Mouse (Mus musculus): ENCODE results near the gene Akap5.

Akap5 gene

DNA sequence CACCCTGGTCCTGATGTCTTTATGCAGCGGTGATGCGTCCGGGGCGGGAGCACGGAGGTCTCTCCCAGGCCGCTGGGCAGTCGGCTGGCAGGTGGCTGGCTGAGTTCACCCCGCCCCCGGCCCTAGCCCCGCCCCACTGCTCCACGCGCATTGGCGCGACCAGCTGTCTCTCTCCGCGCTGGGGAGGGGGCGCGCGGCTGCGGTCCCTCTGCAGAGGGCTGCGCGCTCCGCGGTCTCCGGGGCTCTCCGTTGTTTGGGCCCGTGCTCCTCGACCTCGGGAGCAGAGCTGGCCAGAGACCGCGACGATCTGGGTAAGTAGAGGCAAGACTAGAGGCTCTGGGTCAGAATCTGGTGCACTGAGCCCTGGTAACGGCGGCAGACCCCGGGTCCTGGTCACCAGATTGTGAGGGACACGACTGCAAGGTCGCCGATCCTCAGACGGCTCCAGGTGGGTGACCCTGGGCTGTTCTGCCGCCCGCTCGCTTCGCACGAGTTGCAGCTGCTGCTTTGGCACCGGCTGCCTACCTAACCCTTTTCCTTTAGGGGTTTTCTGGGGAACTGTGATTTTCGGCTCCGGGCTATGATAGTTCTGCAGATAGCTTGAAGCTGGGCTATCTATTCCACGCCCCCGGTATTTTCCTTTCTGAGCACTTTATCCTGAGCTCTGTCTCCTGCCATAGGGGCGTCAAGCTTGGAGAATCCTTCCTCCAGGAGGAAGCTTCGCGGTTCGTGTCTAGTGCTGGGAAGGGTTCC is at the start of gene Akap5:
Gene Akap5, plus strand, starts transcription at position 213 of the 753 bp plus-strand sequence.
- peak; percentile 31 to 51 for DNase-seq (ENCODE audit: low spot score in 2 of 2)

DNA sequence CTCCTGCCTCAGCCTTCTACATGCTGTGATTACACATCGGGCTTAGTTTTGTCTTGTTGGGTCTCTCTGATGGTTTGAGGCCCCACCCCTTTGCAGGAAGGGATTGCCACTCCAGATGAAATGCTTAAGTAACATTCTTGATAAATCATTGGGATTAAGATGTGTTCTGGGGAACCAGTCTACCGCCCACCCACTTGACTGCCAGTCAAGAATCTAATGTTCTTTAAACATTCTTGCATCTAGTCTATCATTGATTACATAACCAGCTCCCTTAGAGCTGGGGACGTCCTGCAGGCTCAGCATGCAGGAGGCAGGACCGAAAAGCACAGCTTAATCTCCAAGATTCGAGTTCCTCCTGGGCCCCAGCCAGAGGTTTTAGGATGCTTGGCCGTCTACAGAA is 46.5 kb upstream of the Akap5 start:
- DNase-seq (ENCODE audit: low spot score in 2 of 2), result no peak

DNA sequence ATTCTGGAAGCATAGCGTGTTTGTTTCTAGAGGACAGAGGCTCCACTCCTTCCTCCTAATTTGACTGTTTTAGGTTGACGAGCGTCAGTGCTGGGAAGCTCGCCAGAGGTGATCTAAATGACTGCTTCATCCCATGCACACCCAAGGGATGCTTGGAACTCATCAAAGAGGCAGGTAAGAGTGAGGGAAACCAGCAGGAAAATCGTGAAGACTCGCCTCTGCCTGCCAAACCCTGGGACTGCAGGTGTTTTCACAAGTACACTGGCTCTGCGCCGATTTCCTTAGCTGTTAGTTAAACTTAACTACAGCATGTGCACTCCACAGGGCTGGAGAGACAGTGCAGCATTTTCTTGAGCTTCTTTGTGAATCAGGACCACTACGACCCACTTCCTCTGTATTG is 44.1 kb upstream of the Akap5 start:
- DNase-seq (ENCODE audit: low spot score in 2 of 2), result no peak

DNA sequence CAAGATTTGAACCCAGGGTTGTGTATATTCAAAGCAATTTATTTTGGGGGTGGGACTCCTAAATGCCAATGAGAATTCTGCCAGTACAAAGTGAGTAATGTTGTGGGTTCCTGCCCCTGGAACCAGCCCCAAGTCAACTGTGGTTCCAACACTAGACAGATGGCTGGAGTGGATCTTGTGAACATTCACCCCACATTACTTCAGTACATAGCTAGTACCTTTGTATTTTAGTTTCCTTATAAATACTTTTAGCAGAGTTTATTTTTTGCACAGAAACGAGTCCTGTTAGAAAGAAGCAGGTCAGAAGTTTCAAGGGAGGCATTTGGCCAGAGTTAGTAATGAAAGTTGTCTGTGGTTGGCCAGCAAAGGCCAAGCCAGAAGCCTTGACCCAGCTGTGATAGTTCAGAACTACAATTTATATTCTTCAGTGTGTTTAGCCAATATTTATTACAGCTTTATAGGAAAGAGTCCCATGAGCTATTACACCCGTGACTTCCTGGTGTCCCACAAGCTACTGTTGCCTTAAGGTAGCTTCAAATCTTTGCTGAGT is 43.5 kb upstream of the Akap5 start:
- DNase-seq (ENCODE audit: low spot score in 2 of 2), result no peak

DNA sequence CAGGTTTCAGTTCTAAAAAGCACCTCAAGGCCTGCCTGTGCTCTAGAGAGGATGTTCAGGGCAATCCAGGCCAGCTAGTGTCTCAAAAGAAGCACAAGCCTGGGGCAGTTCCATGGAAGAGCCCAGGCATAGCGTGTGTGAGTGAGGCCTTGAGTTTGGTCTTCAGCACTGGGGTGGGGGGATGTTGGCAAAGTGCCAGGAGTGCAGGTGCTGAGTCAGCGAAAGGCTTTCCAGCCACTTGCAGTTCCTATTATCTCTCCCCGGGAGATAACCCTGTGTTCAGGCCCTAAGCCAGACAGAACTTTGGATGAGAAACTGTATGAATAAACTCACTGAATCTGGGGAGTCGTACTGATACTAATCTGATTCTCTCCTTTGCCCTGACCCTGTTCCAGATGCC is 42.6 kb upstream of the Akap5 start:
- DNase-seq (ENCODE audit: low spot score in 2 of 2), result no peak

DNA sequence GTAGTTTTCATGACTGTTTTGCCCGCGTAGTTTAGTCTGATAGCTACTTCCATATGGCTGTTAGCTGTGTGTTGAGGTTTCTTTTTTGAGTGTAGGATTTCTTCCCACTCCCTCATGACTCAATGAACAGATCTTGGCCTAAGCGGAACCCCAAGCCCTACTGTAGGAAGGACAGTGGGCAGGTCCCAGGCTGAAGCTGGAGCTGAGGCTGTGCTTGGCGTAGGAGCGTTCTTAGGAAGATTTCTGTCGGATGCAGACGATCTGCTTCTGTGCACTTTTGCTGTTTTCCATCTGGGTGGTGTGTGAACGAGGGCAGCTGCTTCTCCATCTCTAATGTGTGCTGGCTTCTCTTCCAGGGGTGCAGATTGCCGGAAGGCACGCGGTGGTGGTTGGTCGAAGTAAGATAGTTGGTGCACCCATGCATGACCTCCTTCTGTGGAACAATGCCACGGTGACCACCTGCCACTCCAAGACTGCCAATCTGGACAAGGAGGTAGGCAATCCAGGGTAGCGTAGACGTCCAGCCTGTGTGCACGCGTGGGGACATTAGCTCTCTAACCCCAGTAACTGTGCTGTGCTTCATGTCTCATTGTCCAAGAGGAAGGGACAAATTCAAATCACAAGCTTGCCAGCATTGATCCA is 42.0 kb upstream of the Akap5 start:
- DNase-seq (ENCODE audit: low spot score in 2 of 2), result no peak

DNA sequence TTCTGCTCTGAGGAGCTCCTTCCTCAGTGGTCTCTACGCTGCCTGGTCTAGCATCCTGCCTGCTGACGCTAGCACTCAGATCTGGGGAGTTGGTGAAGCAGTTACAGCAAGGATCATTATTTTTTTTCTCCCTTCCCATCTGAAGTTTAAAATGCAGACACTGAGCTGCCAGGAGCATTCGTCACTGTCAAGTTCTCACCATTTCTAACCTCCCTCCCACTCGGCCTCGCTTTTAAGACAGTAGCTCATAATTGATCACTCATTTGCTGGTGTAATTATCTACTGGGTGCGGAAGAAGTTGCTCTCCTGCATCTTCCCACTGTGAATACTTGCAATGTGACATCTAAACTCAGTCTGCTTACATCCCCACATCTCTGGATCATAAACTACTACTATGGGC is 39.3 kb upstream of the Akap5 start:
- DNase-seq (ENCODE audit: low spot score in 2 of 2), result no peak

DNA sequence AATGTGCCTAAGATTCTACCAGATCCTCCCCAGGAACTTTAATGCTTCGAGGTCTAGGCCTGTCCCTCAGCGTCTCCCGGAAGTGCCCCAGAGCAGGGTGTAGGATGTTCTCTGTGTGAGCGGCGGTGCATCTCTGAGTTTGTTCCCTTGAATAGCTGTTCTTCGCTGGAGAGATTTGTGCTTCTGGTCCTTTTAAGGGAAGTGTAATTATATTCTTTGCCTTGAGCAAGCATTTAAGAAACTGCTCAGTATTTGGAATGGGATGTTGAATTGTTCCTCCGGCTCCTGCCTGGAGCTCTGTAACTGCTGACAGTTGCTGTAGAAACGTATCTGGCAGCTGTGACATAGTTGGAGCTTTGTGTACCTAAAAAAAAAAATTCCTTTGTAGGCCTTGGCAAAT is 36.7 kb upstream of the Akap5 start:
- no peak for DNase-seq (ENCODE audit: low spot score in 2 of 2)

DNA sequence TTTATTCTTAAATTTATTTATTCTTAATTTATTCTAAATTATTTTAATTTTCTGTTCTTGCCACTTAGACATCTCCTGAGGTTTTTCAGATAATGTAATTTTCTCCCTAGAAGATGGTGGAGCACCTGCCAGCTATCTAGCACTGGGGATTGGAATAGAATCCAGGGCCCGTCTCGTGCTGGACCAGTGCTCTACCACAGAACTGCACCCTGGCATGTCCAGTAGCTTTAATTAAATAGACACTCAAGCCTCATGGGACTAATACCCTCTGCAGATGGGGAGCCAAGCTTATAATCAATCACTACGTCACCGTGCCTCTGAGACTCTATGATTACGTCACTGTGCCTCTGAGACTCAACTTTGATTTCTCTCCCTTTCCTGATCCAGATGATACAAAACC is 36.2 kb upstream of the Akap5 start:
- DNase-seq (ENCODE audit: low spot score in 2 of 2), result no peak

DNA sequence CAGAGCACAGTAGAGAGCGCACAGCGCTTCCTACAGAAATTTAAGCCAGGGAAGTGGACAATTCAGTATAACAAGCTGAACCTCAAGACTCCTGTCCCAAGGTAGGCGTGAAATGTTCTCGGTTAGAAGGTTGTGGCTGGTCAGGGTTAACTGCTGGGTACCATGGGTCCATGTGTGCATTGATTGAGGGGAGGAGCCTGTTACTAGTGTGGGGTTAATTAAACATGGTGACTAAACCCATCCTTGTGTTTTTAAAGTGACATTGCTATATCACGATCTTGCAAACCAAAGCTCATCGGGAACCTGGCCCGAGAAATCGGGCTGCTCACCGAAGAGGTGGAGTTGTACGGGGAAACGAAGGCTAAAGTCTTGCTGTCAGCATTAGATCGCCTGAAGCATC is 35.3 kb upstream of the Akap5 start:
- no peak for DNase-seq (ENCODE audit: low spot score in 2 of 2)

DNA sequence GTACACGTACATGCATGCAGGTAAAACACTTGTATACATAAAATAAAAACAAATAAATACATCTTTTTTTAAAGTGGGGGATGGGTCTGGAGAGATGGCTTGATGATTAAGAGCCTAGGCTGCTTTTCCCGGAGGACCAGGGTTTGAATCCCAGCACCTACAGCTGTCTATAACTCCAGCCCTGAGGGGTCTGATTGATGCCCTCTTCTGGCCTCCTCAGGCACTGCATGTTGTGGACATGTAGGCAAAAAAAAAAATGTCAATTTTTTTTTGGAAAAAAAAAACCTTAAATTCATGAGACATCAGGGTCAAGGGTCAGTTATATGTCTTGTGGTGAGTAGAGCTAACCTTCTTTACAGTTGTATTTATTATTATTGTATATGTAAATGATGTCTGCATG is 34.4 kb upstream of the Akap5 start:
- DNase-seq (ENCODE audit: low spot score in 2 of 2), result peak in 1 of 2 experiments; percentile 44

DNA sequence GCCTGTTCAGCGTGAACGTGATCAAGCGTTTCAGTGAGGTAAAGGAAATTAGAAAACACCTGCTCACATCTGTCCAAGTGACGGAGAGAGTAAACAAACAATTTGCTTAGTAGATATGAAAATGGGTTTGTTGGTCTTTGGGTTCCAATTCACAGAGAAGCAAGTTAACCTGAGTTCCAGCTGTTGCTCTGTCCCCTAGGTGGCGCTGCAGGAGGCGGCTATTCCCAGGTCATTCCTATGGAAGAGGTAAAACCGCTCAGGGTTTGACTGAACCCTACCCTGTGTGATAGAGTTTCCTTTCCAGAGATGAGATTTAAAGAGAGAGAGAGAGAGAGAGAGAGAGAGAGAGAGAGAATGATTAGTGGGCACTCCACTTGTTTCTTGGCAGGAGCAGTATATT is 31.5 kb upstream of the Akap5 start:
- DNase-seq (ENCODE audit: low spot score in 2 of 2), result peak; percentile 51 to 77

DNA sequence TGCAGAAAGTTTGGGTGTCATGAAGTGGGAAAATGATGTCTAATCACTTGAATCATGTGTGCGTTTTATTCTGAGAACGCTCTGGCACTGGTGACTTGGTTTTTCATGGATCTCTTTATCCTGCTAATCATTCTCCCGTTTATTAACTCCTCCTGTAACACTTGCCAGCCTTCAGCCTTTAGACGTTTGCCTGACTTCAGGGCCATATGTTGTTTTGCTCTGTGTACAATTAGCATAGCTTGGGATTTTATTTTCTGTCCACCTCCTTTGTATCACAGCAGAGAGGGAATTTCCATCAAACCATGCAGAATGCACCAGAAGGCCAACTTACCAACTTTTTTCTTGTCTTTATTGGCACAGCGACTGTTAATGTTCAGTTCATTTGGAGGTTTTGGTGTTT is 26.9 kb upstream of the Akap5 start:
- no peak for DNase-seq (ENCODE audit: low spot score in 2 of 2)

DNA sequence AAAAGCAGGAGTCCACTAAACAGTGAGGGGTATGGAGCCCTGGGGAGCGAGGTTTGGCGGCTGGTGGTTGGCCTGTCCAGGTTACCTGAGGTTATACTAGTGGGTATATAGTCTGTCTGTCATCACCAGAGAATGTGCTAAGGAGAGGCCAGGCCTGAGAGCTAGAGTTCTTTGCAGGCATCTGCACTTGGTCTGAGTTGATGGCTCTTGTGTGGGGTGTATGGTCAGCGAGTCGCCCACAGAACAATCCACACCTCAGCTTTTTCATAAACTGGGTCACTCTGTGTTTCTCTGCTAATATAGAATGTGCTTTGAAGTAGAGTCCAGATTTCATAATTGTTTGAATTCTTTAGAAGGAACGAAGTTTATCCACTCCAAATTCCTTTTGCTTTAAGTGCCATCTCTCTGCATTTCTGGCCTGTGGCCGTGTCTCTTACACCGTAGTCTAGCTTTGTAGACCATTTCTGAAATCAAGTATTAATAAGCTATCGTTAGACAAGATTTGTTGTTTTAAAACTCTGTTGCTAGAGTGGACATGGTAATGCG is 25.3 kb upstream of the Akap5 start:
- no peak for DNase-seq (ENCODE audit: low spot score in 2 of 2)

DNA sequence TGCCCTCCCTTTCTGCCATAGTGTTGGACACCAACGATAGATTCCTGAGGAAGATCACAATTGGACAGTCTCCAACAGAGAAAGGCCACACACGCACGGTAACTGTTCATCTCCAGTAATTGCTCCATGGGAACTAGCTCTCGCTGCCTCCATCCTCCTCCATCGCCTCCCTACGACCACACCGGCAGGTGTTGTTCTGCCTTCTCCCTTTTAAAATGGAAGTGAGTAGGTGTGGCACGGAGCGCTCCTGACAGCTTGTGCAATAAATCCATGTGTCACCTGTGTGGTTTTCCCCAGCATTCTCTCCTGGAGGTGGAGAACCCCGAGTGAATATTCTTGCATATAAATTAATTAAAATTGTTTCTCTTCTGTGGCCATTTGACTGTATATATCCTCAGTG is 24.3 kb upstream of the Akap5 start:
- no peak for DNase-seq (ENCODE audit: low spot score in 2 of 2)

DNA sequence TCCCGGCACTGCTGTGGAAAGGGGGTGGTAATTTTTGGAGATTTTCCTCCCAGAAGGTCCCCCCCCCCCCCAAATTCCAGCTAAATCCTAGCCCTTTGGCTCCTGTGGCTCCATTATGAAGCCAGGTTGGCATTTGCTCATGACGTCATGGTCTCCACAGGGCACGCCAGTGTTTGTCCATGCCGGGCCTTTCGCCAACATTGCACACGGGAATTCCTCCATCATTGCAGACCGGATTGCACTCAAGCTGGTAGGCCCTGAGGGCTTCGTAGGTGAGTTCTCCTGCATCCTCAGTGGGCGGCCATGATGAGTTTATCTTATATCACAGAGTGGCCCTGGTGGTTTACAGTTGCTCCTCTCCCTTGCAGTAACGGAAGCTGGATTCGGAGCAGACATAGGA is 21.2 kb upstream of the Akap5 start:
- no peak for DNase-seq (ENCODE audit: low spot score in 2 of 2)

DNA sequence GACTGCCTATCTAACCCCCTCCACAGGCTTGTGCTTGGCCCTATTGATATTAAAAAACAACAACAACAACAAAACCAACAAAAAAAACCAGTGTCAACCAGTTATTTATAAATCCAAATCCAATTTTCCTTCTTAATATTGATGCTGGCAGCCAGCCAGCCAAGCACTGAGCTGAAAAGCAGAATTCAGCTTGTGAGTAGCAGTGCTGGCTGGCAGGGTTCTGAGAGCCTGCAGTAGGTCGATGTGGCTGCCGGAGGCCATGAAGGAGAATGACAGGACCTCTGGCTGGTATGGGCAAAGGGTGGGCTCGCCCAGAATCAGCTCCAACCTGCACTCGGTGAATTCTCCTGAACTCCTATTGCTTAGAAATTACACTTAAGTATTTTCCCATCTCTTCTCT is 20.5 kb upstream of the Akap5 start:
- DNase-seq (ENCODE audit: low spot score in 2 of 2), result no peak

DNA sequence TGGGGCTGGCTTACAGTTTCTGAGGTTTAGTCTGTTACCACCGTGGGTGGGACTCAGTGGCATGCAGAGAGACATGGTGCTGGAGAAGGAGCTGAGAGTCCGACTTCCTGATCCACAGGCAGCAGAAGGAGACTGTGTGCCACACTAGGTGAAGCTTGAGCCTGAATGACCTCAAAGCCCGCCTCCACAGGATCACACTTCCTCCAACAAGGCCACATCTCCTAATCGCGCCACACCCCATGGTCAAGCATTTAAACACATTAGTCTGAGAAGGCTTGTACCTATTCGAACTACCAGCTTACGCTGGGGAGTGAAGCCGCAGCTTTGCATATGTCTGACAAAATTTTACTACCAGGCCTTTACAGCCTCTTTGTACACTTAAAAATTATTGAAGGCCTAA is 19.6 kb upstream of the Akap5 start:
- no peak for DNase-seq (ENCODE audit: low spot score in 2 of 2)

DNA sequence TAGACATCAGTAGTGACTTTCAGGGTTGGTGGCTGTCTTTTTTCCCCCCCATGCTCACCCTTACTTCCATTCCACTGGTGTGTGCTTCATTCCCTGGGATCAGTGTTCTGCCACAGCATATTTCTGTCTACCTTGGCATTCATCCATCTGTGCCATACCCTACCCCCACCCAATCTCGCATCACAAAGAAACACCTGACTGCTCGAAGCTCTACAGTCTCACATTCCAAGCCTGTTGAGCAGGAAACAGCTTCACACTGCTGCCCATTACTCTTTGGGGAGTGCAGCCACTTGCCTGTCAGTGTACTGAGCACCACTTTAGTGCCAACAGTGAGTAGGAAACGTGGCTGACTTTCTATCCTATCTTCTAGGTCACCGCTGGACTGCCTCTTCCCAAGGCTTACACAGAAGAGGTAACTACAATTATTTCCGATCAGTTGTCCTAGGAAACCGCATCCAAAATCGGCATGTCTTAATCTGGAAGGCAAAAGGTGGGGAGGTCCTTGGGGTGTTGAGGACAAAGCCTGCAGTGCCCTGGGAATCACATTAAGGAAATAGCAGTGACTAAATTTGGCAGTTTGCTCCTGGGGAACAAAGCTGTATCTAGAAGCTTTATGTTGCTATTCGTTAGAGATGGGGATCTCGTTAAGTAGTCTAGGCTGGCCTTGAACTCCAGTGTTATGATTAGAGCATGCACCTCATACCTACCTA is 17.7 kb upstream of the Akap5 start:
- no peak for DNase-seq (ENCODE audit: low spot score in 2 of 2)

DNA sequence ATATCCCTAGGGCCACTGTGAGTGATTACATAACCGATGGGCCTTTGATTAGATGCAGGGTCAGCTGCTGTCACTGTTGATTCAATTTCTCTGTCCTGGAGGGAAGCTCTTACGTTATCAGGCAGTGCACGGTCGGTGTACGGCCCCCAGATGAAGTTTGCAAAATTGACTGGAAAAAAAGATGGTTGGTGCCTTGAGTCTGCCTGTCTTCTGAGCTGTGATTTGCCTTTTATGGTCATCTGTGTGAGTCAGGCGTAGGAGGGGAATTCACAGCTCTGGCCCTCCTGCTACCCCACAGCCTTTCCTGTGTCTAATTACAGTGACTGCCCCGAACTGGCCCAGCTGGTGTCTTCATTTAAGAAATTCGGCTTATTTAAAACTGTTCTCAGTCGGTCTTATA is 16.7 kb upstream of the Akap5 start:
- no peak for DNase-seq (ENCODE audit: low spot score in 2 of 2)

DNA sequence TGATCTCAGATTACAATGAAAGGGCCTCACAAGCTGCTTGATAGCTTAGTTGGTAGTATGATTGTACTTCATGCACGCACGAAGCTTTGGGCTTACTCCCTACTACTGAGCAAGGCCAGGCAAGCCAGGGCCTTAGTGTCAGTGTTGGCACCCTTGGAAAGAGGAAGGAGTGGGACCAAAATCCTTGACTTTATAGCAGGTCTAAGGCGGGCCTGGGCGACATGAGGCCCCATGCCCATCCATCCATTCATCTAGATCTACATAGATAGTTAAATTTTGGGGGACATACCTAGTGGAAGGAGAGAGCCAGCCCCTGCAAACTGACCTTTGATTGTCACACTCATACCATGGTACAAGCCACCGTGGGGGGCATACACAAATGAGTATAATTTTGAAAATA is 16.3 kb upstream of the Akap5 start:
- DNase-seq (ENCODE audit: low spot score in 2 of 2), result no peak

DNA sequence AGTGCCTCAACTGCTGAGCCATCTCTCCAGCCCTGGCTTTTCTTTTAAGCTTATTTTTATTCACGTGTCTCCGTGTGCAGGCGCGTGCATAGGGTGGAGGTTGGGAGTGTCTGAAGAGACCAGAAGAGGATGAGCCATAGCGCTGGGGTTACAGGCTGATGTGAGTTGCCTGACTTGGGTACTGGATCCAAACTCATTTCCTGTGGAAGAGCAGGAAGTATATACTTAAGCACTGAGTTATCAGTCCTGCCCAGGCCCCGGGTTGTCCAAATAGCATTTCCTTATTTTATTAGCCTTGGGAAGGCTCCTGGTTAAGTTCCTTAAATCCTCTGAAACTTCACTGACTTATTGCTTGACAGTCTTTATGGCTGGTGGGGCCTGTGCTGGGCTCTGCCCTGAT is 14.7 kb upstream of the Akap5 start:
- DNase-seq (ENCODE audit: low spot score in 2 of 2), result no peak

DNA sequence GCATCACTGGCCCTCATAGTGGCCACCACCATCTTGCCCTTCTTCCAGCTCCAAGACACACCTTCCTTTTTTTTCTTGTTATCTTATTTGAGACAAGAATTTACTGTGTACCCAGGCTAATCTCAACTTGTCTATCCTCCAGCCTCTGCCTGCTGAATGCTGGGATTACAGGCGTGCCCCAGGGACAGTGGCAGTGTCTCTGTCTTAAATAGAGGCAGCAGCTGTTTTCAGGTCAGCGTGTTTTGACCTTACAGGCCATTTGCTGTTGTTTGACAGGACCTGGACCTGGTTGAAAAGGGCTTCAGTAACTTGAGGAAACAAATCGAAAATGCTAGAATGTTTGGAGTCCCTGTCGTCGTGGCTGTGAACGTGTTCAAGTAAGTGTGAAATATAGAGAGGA is 14.1 kb upstream of the Akap5 start:
- no peak for DNase-seq (ENCODE audit: low spot score in 2 of 2)
